Mouse (Mus musculus) hindbrain, embryonic 10.5 days (tissue): ENCODE measurements around the gene Gm14401. TPM values are rescaled to one million over a fixed set of nuclear protein-coding genes. Genes with fewer than 3 reads are reported as not detected.
"Not testable (repeated sequence)": the region's sequence is repeated elsewhere in the genome, so short reads cannot be mapped to it uniquely, and the experiment has no call there.

Experiments
- DNase-seq: peaks from one replicate; pipeline ENCODE4 v3.0.0-alpha.2; 2017; ENCODE audit warnings: low spot score
- H3K27ac ChIP-seq: fragments of 300-500 bp; sonication (generic); 2 replicates; pipeline ENCODE4 v1.5.1; 2016; ENCODE audit warnings: mild to moderate bottlenecking, moderate library complexity
- H3K27me3 ChIP-seq: fragments of 300-500 bp; sonication (generic); 2 replicates; pipeline ENCODE4 v1.6.1; 2016; ENCODE audit warnings: mild to moderate bottlenecking; ENCODE audit not compliant: poor library complexity, insufficient read depth, severe bottlenecking
- H3K36me3 ChIP-seq: fragments of 300-500 bp; sonication (generic); 2 replicates; pipeline ENCODE4 v1.6.1; 2016; ENCODE audit warnings: mild to moderate bottlenecking, moderate library complexity
- H3K4me1 ChIP-seq: fragments of 300-500 bp; sonication (generic); replicated peaks from 2 replicates; pipeline ENCODE4 v1.6.1; 2016; ENCODE audit warnings: mild to moderate bottlenecking
- H3K4me3 ChIP-seq: fragments of 300-500 bp; sonication (generic); 2 replicates; pipeline ENCODE4 v1.5.1; 2016; ENCODE audit warnings: mild to moderate bottlenecking, moderate library complexity
- H3K9me3 ChIP-seq: fragments of 300-500 bp; sonication (generic); 2 replicates; pipeline ENCODE4 v1.6.1; 2016; ENCODE audit warnings: mild to moderate bottlenecking, moderate library complexity
- WGBS: fragments of 180-500 bp; shearing (Covaris S2); methylation state at CpG from one replicate; pipeline ENCODE4 v1.1.7; 2016; 5-methylcytosine and 5-hydroxymethylcytosine counted together
- polyA plus RNA-seq: library from polyadenylated mRNA; unstranded; fragments of >200 nt; fragmentation: Nextera tagmentation; extraction: Ambion mirVana; gene quantifications from 2 replicates; pipeline ENCODE4 v1.2.1, GENCODE M21; 2016

Gm14401 gene
- polyA plus RNA-seq, result not detected in 2 replicates

DNA sequence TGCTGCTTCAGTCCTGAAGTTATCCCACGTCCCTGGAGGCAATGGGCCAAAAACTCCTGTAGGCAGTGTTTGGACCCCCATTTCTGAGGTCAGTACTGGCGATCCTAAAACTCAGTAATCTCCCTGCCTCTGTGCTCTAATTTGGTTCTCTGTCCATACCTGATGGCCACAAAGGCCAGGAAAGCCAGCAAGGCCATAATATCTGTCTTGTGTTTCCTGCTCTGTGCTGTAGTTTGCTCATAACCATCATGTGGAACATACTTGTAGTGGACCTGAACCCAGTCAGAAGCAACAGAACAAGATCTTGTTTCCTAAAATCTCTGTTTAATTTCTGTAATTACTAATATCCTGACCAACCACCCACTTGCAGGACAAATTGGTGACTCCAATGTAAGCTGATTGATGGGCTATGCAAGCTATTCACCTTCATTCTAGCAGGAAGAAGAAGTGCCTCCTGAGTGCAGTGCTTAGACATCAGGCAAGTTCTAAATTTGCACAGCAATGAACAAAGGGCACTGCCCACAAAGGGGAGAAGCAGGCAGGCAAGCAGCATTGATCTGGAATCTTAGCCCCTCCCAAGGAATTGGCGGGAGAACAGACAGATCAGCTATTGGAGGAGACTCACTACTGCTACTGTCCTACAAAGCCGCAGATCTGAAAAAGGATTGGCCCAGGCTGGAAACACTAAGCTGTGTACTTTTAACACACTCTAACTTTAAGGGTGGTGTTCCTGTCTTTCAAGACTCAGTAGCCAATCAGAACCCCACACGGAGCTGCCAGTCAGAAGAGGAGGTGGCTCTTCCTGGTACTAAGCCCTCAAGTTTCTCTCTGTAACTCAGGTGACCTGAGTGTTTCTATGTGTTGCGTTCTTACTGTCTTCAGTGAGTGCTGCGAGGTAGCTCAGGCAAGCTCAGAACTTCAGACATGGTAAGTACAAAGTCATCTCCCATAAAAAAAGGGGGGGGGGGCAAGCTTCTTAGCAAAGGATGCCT is at the start of gene Gm14401:
TSS of gene Gm14401 (plus strand) at position 889 of the 992 bp plus-strand sequence.
- not testable (repeated sequence) for H3K27me3 ChIP-seq, H3K4me3 ChIP-seq, H3K27ac ChIP-seq, H3K36me3 ChIP-seq, H3K4me1 ChIP-seq, DNase-seq
- peaks cover 16% of the 10 kb centered on the region for H3K9me3 ChIP-seq
- 69% methylated on average over 7 of the region's 7 CpGs for WGBS

DNA sequence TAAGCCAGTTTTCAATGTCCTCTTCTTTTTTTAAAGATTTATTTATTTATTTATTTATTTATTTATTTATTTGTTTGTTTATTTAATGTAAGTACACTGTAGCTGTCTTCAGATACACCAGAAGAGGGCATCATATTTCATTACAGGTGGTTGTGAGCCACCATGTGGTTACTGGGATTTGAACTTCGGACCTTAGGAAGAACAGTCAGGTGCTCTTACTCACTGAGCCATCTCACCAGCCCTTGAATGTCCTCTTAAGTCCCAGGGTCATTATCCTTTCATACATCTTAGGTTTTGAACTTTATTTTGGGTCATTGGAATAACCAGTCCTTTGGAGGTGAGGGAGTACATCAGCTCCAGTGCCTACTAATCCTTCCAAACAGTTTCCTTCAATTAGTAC is 1.3 kb upstream of the Gm14401 start:
- H3K36me3 ChIP-seq, H3K27me3 ChIP-seq, H3K4me1 ChIP-seq, H3K27ac ChIP-seq, DNase-seq, H3K4me3 ChIP-seq: not testable (repeated sequence)
- 85% methylated on average over 1 of the region's 1 CpGs for WGBS
- peaks cover 16% of the 10 kb centered on the region for H3K9me3 ChIP-seq

DNA sequence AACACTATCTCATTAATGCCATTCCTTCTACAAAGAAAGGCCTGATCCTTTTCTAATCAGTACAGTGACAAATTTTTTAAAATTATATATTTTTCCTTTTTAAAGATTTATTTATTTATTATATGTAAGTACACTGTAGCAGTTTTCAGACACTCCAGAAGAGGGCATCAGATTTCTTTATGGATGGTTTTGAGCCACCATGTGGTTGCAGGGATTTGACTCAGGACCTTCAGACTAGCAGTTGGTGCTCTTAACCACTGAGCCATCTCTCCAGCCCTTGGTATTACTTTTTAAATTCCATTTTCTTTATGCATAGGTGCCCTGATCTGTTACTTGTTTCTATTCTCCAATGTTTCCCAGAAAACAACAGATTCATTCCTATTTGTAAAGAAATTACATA is 895 bp downstream of the Gm14401 start:
- not testable (repeated sequence) for H3K36me3 ChIP-seq, DNase-seq

DNA sequence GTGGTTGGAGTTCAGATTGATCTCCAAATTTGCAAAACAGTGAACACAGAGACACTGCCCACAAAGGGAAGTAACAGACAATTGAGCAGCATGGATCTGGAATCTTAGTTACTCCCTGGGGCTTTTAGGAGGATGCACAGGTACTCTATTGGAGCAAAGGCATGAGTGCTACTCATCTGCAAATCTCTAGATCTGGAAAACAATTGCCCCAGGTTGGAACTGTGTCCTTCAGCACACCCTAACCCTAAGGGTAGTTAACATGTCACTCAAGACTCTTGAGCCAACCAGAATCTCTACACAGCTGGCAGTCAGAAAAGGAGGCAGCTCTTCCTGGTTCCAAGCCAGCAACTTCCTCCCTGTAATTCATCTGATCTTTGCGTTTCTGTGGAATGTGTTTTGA is 5.7 kb downstream of the Gm14401 start:
- not testable (repeated sequence) for H3K27me3 ChIP-seq, H3K9me3 ChIP-seq, H3K36me3 ChIP-seq, H3K4me3 ChIP-seq, H3K27ac ChIP-seq, H3K4me1 ChIP-seq, DNase-seq
- 79% methylated on average over 1 of the region's 1 CpGs for WGBS

More for the DNA sequence above, 895 bp downstream of the Gm14401 start:
- H3K27ac ChIP-seq, H3K4me3 ChIP-seq, H3K4me1 ChIP-seq, H3K27me3 ChIP-seq: not testable (repeated sequence)
- peaks cover 16% of the 10 kb centered on the region for H3K9me3 ChIP-seq

DNA sequence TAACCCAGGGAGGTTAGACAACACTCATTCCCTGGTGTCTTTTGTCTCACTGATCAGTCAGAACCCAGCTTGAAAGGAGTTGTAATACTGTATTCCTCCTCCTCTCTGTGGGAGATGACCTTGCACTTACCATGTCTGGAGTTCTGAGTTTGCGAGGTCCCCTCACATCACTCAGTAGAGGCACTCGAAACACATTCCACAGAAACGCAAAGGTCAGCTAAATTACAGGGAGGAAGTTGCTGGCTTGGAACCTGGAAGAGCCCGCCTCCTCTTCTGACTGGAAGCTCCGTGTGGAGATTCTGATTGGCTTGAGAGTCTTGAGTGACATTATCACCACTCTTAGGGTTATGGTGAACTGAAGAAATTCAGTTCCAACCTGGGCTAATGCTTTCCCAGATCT is 35.0 kb downstream of the Gm14401 start:
- 92% methylated on average over 5 of the region's 5 CpGs for WGBS

DNA sequence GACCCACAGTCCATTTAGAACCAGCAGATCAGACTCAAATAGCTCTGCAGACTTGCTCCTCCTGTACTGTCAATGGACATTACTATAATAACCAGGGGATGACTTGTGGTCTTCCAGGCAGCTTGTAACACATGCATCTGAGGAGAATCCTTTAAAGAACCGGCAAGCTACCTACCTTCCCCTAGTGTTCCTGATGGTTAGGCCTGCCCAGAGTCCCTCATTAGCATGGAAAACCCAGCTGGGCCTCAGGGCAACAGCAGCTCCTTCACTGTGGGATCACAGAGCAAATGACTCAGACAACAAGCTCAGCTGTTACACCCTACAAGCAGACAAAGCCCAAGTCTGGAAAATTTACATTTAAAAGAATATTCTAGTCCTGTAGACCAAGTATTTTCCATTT is 55.0 kb downstream of the Gm14401 start:
- not testable (repeated sequence) for H3K4me1 ChIP-seq, H3K27me3 ChIP-seq, H3K36me3 ChIP-seq, H3K9me3 ChIP-seq, DNase-seq, H3K27ac ChIP-seq, H3K4me3 ChIP-seq
- WGBS, result 62% methylated on average over 1 of the region's 1 CpGs

More for the DNA sequence above, 35.0 kb downstream of the Gm14401 start:
- H3K27ac ChIP-seq, H3K36me3 ChIP-seq, DNase-seq, H3K9me3 ChIP-seq, H3K4me1 ChIP-seq, H3K4me3 ChIP-seq, H3K27me3 ChIP-seq: not testable (repeated sequence)

Other genes with a start within 250 kb of the Gm14401 start
- gene Gm14408, start 243.2 kb upstream of the Gm14401 start, polyA plus RNA-seq, result not detected in 2 replicates
- 7.8 and 11.0 TPM in 2 replicates for gene Gm14296, start 146.5 kb upstream of the Gm14401 start, polyA plus RNA-seq
- gene Gm14419, start 73.4 kb upstream of the Gm14401 start, polyA plus RNA-seq, result 7.3 and 10.3 TPM in 2 replicates
- 24.3 and 24.8 TPM in 2 replicates for gene Gm14410, start 132.1 kb downstream of the Gm14401 start, polyA plus RNA-seq
- not detected in 2 replicates for gene Gm14409, start 192.7 kb downstream of the Gm14401 start, polyA plus RNA-seq
- gene Gm14412, start 250.0 kb downstream of the Gm14401 start, polyA plus RNA-seq, result 0.09 and 0.14 TPM in 2 replicates